Mouse (Mus musculus) myocyte (in vitro differentiated cells): Measurements from ENCODE around the gene Acp4.

Source experiments
- E2F4 ChIP-seq: IDR thresholded peaks from one replicate; pipeline ENCODE4 v1.6.1; 2011; ENCODE audit warnings: mild to moderate bottlenecking, control low read depth, moderate library complexity; ENCODE audit not compliant: insufficient read depth
- MAX ChIP-seq: IDR thresholded peaks from one replicate; pipeline ENCODE4 v1.6.1; 2011; ENCODE audit warnings: low read depth, mild to moderate bottlenecking, control low read depth
- MYOG ChIP-seq, 3 experiments: IDR thresholded peaks; one replicate each; pipeline ENCODE4 v1.6.1; 2011; ENCODE audit warnings: control low read depth in 2 of 3, low read depth in 2 of 3, mild to moderate bottlenecking in 2 of 3; ENCODE audit not compliant: insufficient read length in 2 of 3, control insufficient read depth in 1 of 3, insufficient read depth in 1 of 3
- POLR2A ChIP-seq: IDR thresholded peaks from one replicate; pipeline ENCODE4 v1.6.1; 2011; ENCODE audit warnings: low read depth, mild to moderate bottlenecking, control low read depth, moderate library complexity; ENCODE audit not compliant: insufficient read length
- POLR2AphosphoS2 ChIP-seq: IDR thresholded peaks from one replicate; pipeline ENCODE4 v1.6.1; 2011; ENCODE audit warnings: low read depth, control low read depth; ENCODE audit not compliant: insufficient read length
- USF1 ChIP-seq: IDR thresholded peaks from one replicate; pipeline ENCODE4 v1.6.1; 2011; ENCODE audit warnings: low read depth, mild to moderate bottlenecking, control low read depth, moderate library complexity

GRCm38 (mm10) chr7:44290986-44291385, 33.8 kb upstream of the Acp4 start:
- no peak for TF ChIP-seq E2F4
- no peak for TF ChIP-seq POLR2A
- no peak for TF ChIP-seq MAX
- no peak for TF ChIP-seq POLR2AphosphoS2
- TF ChIP-seq USF1, result no peak
- no peak for TF ChIP-seq MYOG (IDR thresholded peaks at IDR 0.05; ENCODE audit: control insufficient read depth in 1 of 3, insufficient read depth in 1 of 3, insufficient read length in 2 of 3, low read depth in 2 of 3)
